Mouse (Mus musculus) thymus, postnatal 10 days (tissue): ENCODE results near the gene Plekhf1.

Experiments
- DNase-seq, 2 experiments: peaks; one replicate each; pipeline ENCODE4 v3.0.0; 2021; ENCODE audit warnings: low spot score in 2 of 2

Gene Plekhf1

DNA sequence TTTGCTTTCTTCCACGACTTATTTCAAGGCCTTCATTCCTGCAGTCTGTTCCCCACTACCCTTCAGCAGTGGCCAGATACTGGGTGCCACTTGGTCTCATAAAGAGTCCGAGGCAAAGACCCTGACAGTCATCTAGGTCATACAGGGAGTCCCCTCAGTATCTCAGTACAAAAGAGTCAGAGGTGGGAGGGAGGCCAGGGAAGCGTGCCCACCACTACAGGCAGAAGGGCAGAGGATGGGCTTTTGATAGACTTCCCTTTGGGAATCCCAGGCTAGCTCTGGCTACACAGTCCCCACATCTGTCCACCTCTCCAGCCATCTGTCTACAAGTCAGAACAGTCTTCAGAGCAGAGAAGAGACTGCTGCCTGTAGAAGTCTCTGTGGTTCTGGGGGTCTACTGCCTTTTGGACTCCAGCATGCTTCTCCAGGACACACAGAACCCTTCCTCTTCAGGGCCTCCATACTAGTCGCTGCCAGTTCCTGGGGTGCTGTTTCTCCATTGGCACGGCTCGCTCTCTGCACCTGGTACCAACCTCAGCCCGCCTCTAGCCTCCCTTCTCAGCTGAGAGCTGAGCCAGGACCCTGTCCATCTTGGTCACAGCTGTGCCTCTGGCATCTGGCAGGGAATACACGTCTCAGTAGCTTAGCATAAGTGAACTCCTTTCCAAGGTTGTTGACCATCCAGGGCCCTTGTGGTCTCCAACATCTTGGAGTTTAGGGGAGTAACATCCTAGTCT is 9.0 kb downstream of the Plekhf1 start:
- DNase-seq: no peak

GRCm38 (mm10) chr7:38217417-38218171 is 10.2 kb downstream of the Plekhf1 start:
- DNase-seq: no peak

DNA sequence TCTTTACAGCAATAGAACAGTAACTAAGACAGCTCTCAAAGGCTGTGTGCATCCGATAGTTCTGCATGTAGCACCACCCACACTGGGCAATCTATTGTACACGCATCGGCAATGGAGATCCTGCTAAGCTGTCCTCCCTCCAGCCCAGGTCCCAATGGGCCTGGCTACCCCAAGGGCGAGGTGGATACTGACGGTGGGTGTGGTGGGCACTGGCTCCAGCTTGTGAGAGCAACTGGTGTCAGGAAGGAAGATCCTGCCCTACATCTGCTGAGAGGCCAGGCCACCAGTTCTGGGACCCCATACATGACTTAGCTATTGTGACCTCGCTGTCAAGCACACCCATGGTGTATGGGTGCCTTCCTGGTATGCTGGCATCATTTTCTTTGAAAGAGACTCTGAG is 12.1 kb downstream of the Plekhf1 start:
- DNase-seq: no peak

DNA sequence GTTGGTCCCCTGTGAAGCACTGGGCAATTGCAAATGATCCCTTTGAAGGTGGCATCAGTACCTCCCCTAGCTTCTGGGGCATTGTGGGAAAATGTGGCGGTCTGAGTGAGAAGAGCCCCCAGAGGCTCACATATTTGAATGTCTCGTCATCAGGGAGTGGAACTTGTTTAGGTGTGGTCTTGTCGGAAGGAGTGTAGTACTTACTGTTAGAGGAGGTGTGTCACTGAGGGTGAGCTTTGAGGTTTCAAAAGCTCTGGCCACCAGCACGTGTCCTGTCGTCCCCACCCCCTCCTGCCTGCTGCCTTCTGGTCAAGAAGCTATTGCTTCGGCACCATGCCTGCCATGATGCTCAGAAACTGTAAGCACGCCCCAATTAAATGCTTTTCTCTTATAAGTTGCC is 12.5 kb downstream of the Plekhf1 start:
- no peak for DNase-seq

DNA sequence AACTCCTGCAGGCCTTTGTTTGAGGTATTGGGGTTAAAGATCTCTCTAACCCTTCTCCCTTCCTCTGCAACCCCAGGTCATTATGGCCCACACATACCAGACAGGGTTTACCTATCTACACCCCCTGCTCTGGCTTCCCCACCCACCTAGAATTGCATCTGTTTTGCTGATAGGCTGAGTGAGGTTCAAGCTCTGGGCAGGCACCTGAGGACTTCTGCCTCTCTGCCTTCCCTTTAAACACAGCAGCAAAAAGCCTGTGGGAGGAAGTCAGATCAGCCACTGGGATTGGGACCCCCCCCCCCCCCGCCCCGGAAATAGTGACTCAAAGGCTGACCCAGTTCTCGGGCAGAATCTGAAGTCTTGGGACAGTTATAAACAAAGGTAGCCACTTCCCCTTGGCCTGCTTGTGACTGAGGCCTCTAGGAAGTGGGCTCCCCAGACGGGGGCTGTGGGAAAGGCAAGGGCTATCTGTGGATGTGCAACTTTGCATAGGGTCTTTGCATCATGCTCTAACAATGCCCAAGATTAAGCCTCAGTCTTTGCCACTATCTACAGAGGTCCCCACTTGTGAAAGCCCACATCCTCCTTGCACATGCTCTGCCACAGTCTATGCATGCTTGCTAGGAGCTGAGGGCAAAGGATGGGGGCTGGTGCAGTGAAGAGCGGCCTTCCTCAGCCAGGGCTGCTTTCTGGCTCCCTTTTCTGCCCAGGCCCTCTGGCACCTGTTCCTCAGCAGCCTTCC is 13.2 kb downstream of the Plekhf1 start:
- DNase-seq: peak; percentile 68 to 74

DNA sequence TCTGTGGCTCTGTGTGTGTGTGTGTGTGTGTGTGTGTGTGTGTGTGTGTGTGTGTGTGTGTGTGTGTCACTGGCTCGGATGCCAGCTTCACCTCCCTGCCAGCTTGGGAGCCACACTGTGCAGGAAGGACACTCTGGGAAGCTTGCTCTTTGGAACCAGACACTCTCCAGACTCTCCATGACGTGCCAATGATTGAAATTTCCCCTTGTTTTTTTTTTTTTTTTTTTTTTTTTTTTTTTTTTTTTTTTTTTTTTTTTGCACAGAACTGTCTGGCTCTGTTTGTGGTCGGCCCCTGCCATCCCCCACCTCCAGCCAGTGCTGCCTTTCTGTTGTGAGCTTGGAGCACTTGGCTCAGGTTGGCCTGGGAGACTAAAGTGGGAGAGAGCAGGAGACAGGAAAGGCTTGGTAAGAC is 15.2 kb downstream of the Plekhf1 start:
- DNase-seq: no peak

DNA sequence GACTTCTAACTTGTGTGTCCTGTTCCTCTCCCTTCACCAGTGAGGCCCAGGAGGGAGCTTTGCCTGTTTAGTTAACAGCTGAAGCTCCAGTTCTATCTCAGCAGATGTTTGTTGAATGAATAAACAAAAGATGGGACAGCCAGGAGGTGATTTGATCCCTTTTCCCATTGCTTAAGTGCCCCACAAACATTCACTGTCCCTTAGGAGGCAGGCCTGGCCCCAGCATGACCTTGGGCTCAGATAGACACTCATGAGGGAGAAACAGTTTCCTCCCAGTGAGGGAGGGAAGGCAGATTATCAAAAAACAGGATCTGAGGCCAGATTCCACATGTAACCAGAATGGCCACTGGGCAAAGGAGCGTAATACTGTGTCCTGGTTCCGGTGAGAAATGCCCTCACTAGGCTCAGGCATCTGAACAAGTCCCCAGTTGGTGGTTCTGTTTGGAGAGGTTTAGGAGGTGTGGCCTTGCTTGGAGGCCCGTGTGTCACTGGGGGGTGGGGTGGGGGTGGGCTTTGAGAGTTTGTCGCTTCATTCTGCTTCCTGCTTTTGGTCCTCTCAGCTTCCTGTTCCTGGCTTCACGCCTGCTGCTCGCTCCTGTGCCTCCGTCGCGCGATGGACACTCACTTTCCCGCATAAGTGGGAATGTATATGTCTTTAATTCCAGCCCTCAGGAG is 18.2 kb downstream of the Plekhf1 start:
- no peak for DNase-seq

GRCm38 (mm10) chr7:38208969-38209368 is 18.8 kb downstream of the Plekhf1 start:
- DNase-seq: no peak

GRCm38 (mm10) chr7:38206564-38206963 is 21.3 kb downstream of the Plekhf1 start:
- no peak for DNase-seq

DNA sequence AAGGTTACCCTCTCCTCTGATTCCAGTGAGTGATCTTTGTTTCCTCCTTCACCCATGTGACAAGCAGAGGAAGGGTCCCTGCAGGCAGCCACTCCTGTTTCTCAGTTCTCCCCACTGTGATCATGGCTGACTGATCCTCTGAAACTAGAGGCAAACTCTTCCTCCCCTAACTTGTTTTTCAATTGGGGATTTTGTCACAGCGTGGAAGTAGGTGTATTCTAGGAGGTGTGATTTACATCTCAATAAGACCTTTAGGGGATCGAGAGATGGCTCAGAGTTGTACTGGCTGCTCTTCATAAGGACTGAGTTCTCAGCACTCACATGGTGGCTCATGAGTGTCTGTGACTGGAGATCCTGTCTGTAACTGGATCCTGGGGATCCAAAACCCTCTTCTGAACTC is 22.0 kb downstream of the Plekhf1 start:
- no peak for DNase-seq

DNA sequence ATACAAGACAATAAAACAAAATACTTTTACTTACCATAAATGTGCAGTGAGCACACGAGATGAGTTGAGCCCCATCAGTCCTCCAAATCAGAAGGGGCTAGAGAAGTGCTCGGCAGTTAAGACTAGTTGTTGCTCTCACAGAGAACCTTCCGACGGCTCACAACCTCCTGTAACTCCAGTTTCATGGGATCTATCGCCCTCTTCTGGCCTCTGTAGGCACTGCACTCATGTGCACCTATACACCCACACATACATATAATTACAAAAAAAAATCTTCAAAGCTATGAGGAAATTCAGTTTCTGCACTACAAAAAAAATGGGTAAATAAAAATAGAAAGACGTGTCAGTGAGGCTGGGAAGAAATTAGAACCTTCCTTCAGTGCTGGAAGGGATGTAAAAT is 23.5 kb downstream of the Plekhf1 start:
- DNase-seq: no peak

- no peak for DNase-seq
Observed at GRCm38 (mm10) chr7:38201290-38201658, 26.5 kb downstream of the Plekhf1 start.

- peak; percentile 75 to 95 for DNase-seq
Observed at GRCm38 (mm10) chr7:38200606-38201289, 27.1 kb downstream of the Plekhf1 start.

GRCm38 (mm10) chr7:38199907-38200605 is 27.8 kb downstream of the Plekhf1 start:
- DNase-seq: no peak

GRCm38 (mm10) chr7:38191571-38191970 is 36.2 kb downstream of the Plekhf1 start:
- peak in 1 of 2 experiments; percentile 47 for DNase-seq

- no peak for DNase-seq
Observed at GRCm38 (mm10) chr7:38191146-38191545, 36.7 kb downstream of the Plekhf1 start.

DNA sequence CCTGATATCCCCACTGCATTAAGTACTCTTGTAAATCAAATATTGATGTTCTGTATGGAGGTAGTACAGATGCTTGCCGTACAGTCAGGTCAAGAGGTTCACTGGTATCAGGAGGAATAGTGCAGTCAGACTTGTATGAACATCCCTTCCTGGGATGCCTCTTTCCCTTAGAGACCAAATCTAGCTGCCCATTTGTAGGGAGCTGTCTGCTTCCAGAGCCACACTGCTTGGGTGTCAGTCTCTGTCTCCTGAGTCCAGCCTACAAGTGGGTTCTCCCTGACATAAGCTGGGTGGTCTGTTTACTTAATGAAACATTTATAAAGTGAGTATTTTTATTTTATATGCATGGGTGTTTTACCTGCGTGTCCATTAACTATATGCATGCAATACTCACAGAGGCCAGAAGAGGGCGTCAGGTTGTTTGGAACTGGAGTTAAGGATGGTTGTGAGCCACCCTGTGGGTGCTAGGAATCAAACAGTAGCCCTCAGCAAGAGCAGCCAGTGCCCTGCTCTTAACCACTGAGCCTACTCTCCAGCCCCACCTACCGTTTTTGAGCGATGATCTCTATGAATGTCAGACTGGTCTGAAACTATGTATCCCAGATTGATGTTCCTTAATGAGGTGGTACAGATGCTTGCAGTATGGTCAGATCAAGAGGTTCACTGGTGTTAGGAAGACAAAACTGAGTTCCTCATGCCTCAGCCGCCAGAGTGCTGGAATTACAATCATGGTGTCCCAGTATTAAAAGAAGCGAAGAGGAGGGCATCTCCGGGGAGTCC is 37.6 kb downstream of the Plekhf1 start:
- DNase-seq: no peak

GRCm38 (mm10) chr7:38189136-38189982 is 38.5 kb downstream of the Plekhf1 start:
- peak; percentile 43 to 47 for DNase-seq
